Mouse (Mus musculus): ENCODE data around the gene Gm49425.

Gm49425 gene

GRCm38 (mm10) chr15:101492718-101493117 lies 24.3 kb downstream of the Gm49425 start:
- in situ Hi-C loops (cut with MboI, MseI) = no loop called here

- in situ Hi-C loops (cut with MboI, MseI) = no loop called here
Observed at GRCm38 (mm10) chr15:101491431-101491830, 25.6 kb downstream of the Gm49425 start, which contains the start of gene Krt83. Gene Krt83, minus strand, starts transcription at chr15:101491512.

DNA sequence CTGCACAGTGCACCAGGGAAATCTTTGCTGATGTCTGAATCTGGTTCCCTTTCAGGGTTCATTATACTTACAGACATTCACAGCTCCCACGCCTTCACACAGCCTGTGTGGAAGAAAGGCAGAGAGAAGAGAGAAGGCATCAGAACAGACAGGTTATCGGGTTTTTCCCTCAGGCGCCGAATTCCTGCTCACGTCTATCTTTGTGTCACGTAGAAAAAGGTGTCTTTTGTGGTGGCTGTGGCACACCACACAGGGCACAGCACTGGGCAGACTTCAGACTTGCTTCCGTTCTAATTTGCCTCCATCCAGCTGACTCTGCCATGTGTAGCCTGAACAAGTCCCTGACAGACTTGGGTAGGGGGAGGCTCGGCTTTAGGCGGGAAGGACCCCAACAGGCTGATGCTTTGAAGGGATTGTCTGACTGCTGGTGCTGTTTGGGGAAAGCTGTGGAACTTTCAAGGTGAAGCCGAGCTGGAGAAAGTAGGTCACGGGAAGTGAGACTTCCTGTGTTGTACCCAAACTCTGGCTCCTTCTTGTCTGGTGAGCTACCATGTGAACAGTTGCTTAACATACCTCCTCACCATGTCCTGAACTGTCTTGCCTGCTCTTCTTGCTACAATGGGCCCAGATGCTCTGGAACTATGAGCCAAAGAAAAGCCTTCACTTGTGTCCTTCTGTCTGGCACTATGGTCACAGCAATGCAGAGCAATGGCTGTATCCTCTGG lies 31.0 kb downstream of the Gm49425 start:
- in situ Hi-C loops (cut with MboI, MseI) = no loop called here

- in situ Hi-C loops (cut with MboI, MseI) = no loop called here
Observed at GRCm38 (mm10) chr15:101484939-101485338, 32.1 kb downstream of the Gm49425 start.

- in situ Hi-C loops (cut with MboI, MseI) = no loop called here
Observed at GRCm38 (mm10) chr15:101483646-101484045, 33.4 kb downstream of the Gm49425 start.

DNA sequence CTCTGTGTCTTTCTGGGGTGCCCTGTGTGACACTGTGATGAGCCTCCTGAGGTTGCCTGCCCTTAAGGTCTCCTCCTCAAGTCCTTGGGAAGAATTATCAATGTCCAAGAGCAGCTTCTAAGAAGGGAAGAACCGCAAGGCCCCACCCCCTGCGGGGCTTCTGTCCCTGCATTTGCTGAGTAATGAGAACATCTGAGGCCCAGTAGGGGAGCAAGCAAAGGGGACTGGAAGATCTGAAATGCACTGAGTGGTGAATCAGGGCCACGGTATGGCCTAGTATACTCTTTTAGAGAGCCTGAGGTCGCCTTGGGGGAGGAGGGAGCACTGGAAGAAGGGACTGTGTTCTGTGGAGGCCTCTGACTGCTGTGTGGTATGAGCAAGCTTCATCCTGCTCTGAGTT lies 35.0 kb downstream of the Gm49425 start:
- in situ Hi-C loops (cut with MboI, MseI) = no loop called here

DNA sequence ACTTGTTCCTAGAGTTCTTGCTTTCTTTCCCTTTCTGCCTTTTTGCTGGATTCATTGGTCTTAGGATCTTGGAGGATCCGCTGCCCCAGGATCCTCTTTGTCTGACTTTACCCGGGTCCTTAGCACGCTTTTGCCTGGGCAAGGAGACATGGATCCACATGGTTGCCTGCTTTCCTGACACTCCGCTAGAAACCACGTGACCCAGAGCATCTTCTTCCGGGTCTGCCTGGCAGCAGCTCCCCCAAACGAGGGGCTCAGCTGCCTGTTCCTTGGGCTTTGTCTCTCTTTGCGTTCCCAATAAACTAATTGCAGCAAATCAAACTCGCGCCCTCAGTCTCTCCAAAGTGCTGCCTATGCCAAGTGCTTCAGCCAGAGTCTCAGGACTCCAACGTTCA lies 37.4 kb downstream of the Gm49425 start:
- in situ Hi-C loops (cut with MboI, MseI) = loop anchor here in 1 of 2 experiments (10.0 kb wide), 1 partner anchor 665 kb away; no protein-coding TSS in a partner anchor

GRCm38 (mm10) chr15:101479007-101479665 lies 37.9 kb downstream of the Gm49425 start:
- in situ Hi-C loops (cut with MboI, MseI) = loop anchor here in 1 of 2 experiments (10.0 kb wide), 1 partner anchor 664 kb away; no protein-coding TSS in a partner anchor

GRCm38 (mm10) chr15:101472952-101473528 lies 44.0 kb downstream of the Gm49425 start, which contains the start of gene Krt86:
Gene Krt86, plus strand, starts transcription at chr15:101473478.
- in situ Hi-C loops (cut with MboI, MseI) = loop anchor here in 1 of 2 experiments (10.0 kb wide), 1 partner anchor 658 kb away; no protein-coding TSS in a partner anchor

DNA sequence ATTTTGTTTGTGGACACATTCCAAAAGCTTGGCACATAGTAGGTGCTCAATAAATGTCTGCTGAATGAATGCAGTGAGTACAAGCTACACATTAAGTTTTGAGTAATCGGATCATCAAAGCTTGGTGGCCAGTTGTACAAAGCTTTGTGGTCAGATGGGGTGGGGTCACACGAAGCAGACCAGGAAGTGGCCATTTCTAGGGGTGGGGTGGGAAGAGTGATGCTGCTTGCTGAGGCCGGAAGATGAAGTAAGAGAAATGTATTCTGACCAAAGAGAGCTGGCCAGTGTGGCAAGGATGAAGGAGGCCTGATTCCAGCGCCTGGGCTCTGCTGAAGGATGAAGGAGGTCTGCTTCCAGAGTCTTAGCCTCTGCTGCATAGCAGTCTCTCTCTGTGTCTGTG lies 48.0 kb downstream of the Gm49425 start:
- in situ Hi-C loops (cut with MboI, MseI) = no loop called here

Measured in T-helper 17 cell (primary cell).